Mouse (Mus musculus) cortical plate, adult 2 months (tissue): ENCODE results near the gene Socs3. TPM values are rescaled to one million over a fixed set of nuclear protein-coding genes. Genes with fewer than 3 reads are reported as not detected.

Source experiments
- H3K27ac ChIP-seq: fragments of 200-500 bp; 2 replicates; pipeline ENCODE4 v1.5.1; 2012; ENCODE audit warnings: low read length, control low read depth, inconsistent platforms; ENCODE audit not compliant: insufficient read depth
- H3K4me1 ChIP-seq: fragments of 200-500 bp; 2 replicates; pipeline ENCODE4 v1.6.1; 2011; ENCODE audit warnings: low read length; ENCODE audit not compliant: control insufficient read depth, insufficient read depth
- H3K4me3 ChIP-seq: fragments of 200-500 bp; 2 replicates; pipeline ENCODE4 v1.5.1; 2011; ENCODE audit warnings: mild to moderate bottlenecking, low read length, control low read depth; ENCODE audit not compliant: insufficient read depth
- CTCF ChIP-seq: fragments of 200-500 bp; IDR thresholded peaks from 2 replicates; pipeline ENCODE4 v1.5.1; 2011; ENCODE audit warnings: mild to moderate bottlenecking, control low read depth, low read length; ENCODE audit not compliant: insufficient read depth; ENCODE audit errors: extremely low read depth
- POLR2A ChIP-seq: fragments of 200-500 bp; IDR thresholded peaks from 2 replicates; pipeline ENCODE4 v1.6.1; 2011; ENCODE audit warnings: mild to moderate bottlenecking, low read length, control low read depth; ENCODE audit not compliant: insufficient read depth; ENCODE audit errors: extremely low read depth
- polyA plus RNA-seq: library from polyadenylated mRNA; depleted of rRNA; stranded (reverse); fragments of >200 nt; gene quantifications from 2 replicates; pipeline ENCODE4 v1.2.3, GENCODE M21; 2012

Socs3 gene
- polyA plus RNA-seq, 1 experiment: 5.0 TPM

- Histone ChIP-seq H3K4me3 (no peak overlapping the region), H3K4me1 (no peaks in the 10 kb centered on the region), H3K27ac (no peak overlapping the region)
- no peak for TF ChIP-seq CTCF
- TF ChIP-seq POLR2A: no peak
Measured at GRCm38 (mm10) chr11:117955621-117956020, 14.2 kb downstream of the Socs3 start.

GRCm38 (mm10) chr11:117954819-117955218, 15.0 kb downstream of the Socs3 start:
- Histone ChIP-seq H3K4me3 (no peak overlapping the region), H3K27ac (no peak overlapping the region), H3K4me1 (no peaks in the 10 kb centered on the region)
- TF ChIP-seq POLR2A (no peak), CTCF (no peak)

- Histone ChIP-seq H3K4me3 (no peak overlapping the region), H3K27ac (no peak overlapping the region), H3K4me1 (no peaks in the 10 kb centered on the region)
- TF ChIP-seq POLR2A: no peak
- TF ChIP-seq CTCF: no peak
Measured at GRCm38 (mm10) chr11:117954094-117954493, 15.8 kb downstream of the Socs3 start.

DNA sequence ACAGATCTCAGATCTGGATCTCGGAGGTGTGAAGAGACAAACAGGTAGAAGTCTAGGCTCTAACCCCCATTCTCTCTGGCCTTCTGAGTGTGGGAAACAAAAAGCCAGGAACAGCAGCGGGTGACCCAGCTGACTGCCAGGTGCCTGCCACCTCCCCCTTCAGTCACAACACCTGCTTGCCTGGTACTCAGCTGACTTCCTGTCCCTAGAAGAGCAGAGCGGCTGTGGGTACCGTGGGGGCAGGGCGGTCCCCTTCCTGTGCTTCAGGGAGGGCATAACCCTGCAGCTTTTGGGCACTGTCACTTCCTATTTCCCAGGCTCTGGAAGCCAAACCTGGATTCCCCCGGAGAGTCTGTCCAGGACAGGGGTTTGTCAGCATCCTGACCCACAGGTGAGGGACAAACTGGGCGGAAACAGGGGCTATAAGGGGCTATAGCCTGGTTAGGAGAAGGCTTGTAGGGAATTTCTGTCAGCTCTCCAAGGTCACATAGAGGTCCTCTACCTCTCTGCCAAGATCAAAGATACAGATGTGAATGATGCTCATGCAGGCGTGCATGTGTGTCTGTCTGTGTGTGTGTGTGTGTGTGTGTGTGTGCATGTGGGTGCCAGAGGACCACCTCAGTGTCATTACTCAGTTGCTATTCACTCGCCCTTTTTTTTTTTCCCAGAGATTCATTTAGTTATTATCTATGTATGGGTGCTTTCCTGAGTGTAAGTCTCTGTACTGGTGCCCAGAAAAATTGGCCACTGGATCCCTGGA, 17.5 kb downstream of the Socs3 start:
- no peak for TF ChIP-seq CTCF
- no peak for TF ChIP-seq POLR2A
- Histone ChIP-seq H3K27ac (no peak overlapping the region), H3K4me1 (no peaks in the 10 kb centered on the region), H3K4me3 (no peak overlapping the region)

- Histone ChIP-seq H3K4me1 (no peaks in the 10 kb centered on the region), H3K4me3 (no peak overlapping the region), H3K27ac (no peak overlapping the region)
- no peak for TF ChIP-seq CTCF
- no peak for TF ChIP-seq POLR2A
Measured at GRCm38 (mm10) chr11:117951391-117951790, 18.5 kb downstream of the Socs3 start.

DNA sequence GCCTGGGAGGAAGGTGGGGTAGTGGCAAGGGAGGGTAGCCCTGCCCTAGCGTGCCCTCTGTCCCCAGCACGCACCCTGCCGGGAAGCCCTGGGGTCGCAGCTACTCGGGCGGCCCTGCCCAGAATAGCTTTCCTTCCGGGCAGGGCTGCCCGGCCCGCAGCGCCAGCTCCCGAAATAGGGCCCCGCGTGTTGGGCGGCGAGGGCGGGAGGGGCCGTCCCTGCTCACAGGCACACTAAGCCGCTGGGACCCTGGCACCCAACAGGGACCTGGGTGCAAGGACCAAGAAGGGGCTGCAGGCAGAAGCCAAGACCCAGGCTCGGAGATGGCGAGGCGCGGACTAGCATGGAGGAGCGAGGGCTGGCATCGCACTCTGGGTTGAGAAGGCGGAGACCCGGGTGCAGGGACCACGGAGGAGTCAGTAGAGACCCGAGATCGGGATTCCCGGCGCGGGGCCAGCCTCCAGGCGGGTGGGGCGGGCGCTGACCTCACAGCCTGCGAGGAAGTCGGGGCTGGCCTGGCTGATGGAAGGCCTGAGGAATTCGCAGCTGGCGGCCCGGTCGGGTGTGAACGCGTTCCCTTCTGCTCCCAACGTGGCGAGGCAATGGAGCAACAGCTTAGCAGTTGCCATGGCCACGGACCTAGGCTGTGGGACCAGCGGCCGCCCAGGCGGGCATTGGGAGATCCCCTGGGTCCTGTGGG, 20.3 kb downstream of the Socs3 start:
- no peak overlapping the region for H3K27ac ChIP-seq
- no peak overlapping the region for H3K4me3 ChIP-seq
- no peak for TF ChIP-seq CTCF
- no peak for TF ChIP-seq POLR2A
- H3K4me1 ChIP-seq: no peaks in the 10 kb centered on the region

DNA sequence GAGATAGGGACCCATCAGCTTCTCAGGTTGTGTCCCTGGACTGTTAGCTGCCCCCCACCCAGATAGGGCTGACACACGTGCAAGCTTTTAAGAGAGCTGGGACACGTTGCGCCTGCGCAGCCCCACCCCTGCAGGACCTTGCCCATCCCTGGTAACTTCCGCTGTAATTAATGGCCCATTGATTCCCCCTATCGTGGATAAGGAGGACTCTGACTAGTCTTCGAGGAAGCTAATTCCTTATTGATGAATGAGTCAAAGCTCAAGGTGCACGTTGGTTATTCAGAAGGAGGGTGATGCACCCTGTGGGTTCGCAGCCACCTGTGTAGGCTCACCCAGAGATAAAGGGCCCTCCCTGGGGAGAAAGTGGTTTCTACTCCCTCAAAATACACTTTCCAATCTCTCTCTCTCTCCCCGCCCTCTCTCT, 22.8 kb downstream of the Socs3 start:
- Histone ChIP-seq H3K27ac (no peak overlapping the region), H3K4me3 (no peak overlapping the region), H3K4me1 (no peaks in the 10 kb centered on the region)
- TF ChIP-seq POLR2A: no peak

DNA sequence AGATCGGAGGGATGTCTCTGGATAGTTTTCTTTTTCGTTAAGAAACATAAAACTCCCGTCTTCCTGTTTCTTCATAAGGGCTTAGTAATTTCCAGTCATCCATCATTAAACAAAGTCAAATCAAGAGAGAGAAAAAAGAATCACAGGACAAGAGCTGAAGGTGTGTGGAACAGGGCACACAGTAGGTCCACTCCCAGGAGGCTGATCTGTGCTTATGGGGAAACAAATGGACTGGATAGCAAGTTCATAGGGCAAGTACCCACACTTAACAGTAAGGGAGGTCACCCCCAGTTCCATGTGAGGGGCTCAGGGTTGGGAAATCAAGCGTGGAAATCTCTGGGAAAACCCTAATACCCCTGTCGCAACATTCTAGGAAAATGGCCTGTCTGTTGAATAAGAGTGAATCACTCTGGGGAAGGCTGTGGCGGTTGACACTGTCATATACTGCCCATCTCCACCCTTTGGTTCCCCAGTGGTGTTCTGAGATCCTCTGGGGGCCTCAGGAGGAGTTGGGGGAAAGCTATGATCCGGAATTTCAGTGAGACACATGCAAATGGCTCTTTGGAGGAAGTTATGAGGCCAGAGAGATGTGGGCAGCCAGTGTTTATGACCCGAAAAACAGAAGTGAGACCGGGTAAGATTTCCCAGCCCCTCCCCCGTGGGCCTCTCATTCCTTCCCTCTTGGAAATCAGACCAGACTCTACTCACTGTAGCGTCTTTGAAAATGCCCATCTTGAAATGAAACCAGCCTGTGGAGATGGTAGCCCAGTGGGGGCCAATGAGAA, 23.5 kb downstream of the Socs3 start:
- Histone ChIP-seq H3K4me3 (no peak overlapping the region), H3K4me1 (no peaks in the 10 kb centered on the region), H3K27ac (no peak overlapping the region)
- TF ChIP-seq CTCF (no peak), POLR2A (no peak)

- Histone ChIP-seq H3K27ac (no peak overlapping the region), H3K4me1 (peaks cover 5% of the 10 kb centered on the region; the same call in 1 of the 2 replicates), H3K4me3 (no peak overlapping the region)
- TF ChIP-seq POLR2A (no peak), CTCF (no peak)
Measured at GRCm38 (mm10) chr11:117941848-117942247, 28.0 kb downstream of the Socs3 start.
